Mouse (Mus musculus) CD4-positive, CD25-positive, alpha-beta regulatory T cell, adult 4 months (primary cell): Measurements from ENCODE around the gene Map2. TPM values are rescaled to one million over a fixed set of nuclear protein-coding genes. Genes with fewer than 3 reads are reported as not detected.

ENCODE experiments used
- ATAC-seq: one replicate; pipeline ENCODE4 v1.8.0; 2017
- polyA plus RNA-seq, 2 experiments: library from polyadenylated mRNA; unstranded; fragments of 100-300 nt; shearing (Covaris generic); gene quantifications; one replicate each; pipeline ENCODE4 v1.2.1; 2017

The Map2 gene
- polyA plus RNA-seq, 2 experiments from 2014 or later = 3.5 to 10.7 TPM

DNA sequence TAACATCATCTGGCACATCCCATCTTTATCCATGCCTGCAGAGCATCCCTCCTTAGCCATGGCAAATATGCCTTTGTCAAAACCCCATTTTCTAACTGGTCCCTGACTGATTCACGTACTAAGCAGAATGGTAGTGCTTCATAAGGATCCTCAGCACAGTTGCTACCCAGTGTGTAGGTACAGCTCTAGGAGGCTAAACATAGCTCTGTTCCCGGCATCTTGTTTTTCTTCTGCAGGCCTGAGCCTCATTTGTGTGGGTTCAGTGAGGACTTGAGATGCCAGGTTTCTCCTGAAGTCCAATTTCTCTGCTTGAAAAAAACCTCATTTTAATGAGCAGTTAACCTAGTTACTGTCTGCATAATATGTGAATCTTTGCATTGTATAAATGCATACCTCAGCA, 30.4 kb downstream of the Map2 start:
- no peak for ATAC-seq

DNA sequence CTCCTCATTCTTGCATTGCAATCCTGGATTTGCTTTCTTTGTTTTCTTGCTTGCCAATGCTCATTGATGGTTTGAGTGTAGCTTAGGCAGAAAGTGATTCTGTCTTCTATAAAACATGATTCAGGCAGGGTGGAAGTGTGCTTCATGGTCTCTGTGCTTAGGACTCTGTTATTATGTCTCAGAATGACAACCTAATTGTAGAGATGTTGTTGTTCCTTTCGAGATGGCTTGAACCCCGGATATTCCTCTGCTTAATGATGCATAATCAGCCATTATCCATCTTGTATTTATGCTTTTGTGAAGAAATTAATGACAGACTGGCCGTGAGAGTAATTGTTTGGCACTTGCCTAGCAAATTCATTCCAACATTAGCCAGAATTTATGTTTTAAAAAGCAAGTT, 31.8 kb downstream of the Map2 start:
- no peak for ATAC-seq

DNA sequence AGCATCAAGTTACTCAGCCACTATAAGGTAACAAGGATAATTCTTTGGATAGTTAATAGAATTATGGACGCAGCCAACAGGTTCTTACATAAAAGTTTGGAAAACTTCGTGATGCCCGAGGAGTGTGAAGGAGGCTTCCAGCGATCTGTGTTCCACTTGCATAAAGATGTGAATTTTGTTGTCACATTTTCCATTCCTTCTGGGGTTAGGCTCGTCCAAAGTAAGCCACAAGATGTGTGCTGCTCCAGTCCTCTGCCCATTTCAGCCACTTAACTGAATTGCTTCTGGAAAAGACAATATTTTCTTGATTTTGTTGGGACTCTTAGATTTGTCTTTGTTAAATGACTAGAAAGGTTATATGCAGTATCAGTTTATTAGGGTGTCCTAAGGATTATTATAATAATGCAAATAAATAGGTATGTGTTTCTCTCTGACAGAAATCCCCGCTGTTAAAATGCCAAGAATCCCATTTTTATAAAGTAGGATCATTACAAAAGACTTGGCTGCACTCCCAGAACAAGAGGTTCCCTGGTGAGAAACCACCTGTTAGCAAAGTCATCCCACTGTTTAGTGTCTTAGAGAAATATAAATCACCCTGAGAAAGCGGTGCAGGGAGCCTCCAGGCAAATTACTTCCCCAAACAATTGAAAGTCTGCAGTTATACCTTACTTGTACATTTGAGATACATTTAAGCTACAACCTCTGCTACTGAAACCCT, 36.2 kb downstream of the Map2 start:
- ATAC-seq = no peak

DNA sequence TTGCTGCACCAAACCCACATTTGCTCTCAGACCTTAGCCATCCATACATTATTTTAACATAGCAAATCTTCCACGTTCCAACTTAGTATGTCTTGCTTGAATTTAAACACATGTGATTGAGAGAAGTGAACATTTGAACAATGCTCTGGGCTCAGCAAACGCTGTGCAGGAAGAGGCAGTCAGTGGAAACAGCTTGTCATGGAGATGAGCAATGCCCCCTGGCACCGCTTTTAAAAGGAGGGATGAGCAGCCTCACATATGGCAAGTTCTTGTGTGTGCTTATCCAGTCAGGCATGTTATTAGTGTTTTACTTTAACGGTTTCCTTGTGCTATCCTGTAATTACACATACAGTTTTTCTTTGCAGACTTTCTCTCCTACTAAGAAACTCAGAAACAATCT, 46.4 kb downstream of the Map2 start:
- no peak for ATAC-seq

DNA sequence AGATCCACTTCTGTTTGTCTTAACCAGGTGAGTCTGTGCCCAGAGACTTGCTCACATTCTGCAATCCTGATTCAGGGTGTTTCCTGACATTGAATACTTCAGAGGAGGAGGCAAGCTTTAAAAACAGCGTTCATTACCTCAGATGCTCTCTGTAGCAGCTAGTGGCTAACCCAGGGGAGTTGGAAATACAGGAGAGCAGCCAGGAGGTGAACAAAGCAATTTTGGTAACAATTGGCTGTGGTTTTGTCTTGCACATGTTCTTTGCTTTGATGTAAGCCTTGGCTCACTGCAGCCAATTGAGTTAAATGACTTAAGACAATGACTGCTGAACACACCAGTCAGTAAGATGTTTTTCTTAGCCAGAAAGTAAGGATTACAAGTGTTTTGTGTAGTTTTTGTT, 48.3 kb downstream of the Map2 start:
- ATAC-seq = no peak

DNA sequence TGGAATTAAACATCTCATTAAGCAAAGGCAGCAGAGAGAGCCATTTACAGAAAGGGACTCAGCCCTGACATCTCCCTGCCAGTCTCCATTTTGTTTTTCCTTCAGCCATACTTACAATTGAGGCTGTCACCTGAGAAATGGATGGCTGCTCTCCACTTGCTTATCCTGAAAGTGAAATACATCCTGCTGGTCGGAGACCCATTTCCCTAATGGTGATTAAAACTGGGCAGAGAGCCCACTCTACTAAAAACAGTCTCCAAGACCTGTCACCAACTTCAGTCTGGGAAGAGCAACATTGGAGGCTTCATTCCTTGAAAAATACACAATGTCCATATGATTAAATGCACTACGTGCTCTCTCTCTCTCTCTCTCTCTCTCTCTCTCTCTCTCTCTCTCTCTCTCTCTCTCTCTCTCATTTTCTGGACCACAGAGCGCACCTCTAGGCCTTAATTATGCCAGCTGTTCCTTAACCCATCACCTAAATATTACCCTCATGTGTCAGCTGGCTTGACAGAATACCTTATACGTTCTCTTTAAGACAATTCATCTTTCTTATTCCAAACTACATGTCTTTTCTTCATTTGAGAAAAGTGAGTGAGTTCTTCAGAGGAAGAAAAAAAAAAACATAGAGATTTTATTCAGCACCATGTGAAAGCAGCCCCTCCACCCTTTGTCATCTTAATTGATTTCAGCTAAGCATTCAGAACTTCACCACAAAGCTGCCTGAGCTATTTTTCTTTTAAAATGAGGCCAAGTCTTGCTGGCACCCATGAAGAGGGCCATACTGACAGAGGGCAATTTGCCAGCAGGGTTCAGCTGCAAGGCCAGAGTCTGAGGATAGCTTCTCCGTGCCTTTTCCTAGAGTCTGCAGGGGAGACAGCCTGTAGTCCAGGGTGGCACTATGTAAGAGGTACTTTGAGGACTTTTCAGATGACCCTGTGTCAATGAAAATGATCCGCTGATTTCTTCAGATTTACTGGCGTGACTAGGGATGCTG, 51.6 kb downstream of the Map2 start:
- no peak for ATAC-seq

DNA sequence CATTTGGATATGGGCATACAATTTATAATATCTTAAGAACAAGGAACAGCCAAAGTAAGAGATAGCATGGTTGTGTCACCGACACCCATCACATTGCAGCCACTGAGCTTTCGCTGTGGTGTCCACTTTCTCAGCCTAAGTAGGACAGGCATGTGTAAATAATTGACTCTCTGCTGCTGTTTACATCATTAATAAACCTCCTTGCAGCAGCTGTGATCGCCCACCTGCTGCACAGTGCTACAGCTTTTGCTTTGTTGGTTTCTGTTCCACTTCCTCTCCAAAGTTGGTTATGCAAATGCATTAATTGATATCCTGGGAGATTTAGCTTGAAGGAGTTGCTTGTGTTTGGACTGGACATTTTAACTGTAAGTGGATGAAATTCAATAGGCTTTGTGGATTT, 53.1 kb downstream of the Map2 start:
- ATAC-seq = no peak

DNA sequence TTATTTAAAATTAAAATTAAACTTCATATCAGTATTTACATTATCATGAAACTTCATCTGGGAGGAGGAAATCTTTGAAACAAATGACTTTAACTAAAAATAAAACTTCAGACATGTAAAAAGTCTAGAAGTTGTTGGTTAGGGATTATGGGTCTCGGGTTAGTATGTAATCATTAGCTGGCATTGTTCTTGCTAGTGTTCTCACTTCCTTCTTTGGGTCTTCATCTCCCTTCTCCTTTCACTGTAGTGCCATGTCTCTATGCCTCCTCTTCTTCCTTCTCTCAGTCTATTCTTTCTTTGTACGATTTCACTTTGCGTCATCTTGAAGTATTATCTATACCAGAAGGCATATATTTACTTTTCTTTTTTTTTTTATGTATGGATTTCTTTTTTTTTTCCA, 55.3 kb downstream of the Map2 start:
- no peak for ATAC-seq

DNA sequence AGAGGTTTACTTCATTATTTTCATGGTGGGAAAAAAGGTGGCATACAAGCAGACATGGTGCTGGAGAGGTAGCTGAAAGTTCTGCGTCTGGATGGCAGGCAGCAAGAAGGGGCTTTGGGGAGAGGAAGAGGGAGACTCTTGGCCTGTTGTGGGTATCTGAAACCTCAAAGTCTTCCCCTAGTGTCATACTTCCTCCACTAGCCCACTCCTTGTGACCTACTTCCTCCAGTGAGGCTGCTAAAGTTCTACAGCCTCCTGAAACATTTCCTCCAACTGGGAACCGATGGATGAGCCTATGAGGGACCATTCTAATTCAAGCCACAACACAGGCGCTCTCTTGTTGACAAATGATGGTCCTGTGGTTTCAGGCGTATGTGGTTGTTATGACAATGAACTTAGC, 56.9 kb downstream of the Map2 start:
- ATAC-seq = no peak

DNA sequence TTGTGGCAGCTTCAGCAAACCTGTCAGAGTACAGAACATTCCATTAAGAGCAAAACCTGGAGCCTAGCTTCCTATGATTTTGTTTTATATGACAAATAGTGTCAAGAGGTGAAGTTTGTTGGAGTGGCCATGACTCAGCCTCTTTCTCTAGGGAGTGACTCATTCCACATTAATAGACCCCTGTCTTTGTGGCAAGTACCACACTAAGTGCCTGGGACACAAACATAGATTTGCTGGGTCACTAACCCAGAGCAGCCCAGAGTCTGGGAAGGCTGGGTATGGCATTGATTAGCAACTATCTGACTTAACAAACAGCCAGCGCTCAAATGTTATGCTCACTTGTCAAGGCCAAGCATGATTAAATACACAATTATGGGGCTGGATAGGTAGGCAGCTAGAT, 69.8 kb downstream of the Map2 start:
- no peak for ATAC-seq

DNA sequence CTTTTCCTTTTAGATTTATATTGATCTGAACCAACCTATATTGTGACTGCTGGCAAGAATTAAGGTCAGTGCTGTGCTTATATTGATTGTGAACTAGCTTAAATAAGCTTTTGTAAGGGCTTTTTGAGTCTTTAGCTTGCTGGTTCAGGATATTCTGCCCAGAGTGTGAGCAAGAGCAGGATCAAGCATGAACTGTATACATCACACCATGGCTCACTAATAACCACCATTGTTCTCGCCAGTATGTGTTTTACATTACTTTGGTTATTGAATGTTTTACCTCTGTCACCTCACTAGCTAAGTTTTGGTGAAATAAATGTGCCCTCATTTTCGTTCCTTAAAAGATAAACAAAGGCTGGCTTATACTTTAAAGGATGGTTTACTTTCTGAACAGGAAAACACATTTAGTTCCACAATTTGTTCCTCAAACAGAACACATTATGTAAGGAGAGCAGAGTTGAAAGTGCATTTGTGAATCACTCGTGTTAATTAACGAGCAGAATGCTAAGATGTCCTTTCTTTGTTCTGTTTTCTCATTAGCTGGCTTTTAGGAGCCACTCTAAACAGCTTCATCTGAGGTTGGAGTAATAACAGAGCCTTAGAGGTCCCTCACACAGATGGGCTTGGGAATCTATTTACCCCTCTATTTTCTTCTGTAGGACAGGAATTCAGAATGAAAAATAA, 76.7 kb downstream of the Map2 start:
- no peak for ATAC-seq

DNA sequence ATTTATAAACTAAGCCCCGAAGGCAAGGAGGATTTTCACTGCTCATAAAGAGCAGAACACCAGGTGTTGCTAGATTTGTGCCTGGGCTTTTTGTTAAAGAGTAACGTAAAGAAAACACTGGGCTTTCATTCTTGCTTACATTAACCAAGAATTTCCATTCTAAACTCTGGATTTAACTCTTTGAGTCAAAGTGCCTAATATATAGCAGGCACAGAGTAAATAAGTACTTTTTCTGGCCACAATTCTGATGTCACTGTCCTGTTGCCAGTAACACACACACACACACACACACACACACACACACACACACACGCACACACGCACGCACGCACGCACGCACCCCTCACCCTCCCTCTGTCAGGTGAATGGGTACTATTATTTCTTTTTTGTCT, 77.3 kb downstream of the Map2 start:
- no peak for ATAC-seq

DNA sequence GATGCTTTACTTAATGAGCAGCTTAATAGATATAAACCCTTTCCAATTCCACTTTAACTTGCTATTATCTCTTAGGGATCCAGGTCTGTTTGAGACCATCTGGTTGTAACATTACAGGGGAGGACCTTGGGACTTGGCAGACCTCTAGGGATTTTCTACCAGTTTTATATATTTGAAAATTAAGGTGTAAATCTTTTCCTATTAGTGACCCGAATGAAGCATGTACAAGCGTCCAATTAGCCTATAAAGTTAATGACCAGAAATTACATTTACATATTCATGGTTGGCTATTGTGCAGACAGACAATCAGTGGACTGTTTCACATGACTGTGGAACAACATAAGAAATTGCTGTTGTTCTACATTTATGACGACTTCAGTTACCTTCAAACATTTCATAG, 88.1 kb downstream of the Map2 start:
- no peak for ATAC-seq

DNA sequence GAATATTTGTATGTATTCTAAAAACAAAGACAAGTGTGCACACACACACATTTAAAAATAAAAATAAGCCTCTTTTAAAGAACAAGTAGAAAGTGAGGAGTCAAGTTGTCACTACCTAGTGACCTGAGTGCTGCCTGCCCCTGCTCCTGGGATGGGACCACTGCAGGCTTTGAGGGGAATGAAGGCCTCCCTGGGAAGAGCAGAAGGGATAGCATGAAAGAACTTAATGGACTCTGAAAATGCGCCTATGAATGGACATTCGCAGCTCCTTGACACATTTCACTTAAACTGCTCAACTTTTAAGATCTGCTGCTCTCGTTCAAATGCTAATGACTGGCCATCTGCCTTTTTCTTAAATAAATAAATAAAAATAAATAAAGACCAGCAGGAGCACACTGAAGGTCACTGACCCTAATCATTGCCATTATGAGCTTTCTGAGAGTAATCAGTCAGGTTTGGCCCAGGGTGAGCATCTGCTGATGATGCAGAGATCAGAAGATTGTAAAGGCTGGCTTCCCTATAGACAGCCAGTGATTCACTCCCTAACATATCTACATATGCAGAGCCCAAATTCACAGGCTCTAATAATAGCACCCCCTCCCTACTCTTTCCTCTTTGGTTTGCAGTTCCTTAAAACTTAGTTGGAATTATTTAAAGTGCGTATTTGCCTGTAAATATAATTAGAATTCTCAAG, 91.3 kb downstream of the Map2 start:
- no peak for ATAC-seq

DNA sequence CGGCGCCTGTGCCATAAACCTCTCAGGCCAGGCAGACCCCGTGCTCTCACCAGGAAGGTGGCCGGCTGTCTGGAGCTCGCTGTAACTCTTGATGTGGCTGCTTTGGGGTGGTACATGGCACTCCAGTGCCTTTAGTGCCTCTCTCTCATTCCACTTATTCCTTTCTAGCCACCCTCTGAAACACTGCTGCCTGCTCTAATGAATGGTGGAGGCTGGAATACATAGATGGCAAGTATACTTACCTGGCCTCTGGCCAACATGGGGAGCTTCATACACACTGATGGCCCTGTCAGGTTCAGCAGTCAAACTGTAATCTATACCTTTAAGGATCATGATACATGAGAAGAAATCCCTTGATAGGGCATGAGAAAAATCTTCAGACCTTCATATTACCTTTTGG, 102.6 kb downstream of the Map2 start:
- ATAC-seq = no peak

DNA sequence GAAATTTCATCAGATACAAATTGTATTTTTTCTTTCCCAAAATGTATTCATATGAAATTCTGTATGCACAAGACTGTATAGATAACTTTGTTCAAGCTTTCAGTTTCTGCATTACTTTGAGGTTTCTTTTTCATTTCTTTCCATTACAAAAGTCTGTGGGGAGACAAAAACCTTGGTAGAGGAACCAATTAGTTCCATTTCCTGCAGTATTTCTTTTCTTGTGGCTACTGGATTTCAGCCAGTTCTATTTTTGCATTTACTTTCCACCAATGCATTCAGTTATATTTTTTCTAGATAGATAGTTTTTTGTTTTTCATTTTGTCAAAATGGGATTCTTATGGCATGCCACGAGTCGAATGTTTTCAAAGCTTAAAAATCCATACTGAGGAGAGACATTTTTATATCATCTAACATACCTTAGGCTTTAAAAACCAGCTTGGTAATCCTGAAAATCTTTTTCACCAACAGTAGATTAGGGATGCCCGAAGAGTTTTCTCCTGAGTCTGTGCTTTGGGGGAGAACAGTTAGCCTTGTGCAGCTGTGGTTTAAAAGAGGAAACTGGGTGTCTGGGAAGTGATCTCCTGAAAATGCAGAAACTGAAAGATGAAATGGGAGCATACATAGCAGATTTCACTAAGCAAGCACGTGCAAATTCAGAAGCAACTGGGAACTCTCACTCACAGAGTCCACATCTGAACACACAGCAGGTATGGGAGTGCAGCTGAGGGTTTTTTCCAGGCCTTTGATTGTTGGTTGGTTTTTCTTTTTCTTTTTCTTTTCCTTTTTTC, 104.3 kb downstream of the Map2 start:
- ATAC-seq = peak; percentile 84

DNA sequence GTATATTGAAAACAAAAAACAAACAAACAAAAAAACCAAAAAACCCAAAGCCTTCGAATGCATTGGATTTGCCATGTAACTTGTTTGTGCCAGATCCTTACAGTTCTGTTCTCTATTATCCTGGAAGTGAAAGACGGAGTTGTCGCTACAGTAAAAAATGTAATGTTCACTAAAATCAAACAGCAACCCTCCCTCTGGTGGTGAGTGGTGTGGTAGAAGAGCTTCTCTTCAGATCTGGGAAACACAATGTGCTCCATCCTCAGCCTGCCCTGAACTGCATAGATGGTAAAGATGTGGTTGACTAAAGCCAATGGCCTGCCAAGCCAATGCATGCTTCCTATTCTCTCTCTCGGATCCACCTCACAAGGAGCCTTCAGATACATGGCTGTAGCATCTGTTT, 105.1 kb downstream of the Map2 start:
- ATAC-seq = no peak

DNA sequence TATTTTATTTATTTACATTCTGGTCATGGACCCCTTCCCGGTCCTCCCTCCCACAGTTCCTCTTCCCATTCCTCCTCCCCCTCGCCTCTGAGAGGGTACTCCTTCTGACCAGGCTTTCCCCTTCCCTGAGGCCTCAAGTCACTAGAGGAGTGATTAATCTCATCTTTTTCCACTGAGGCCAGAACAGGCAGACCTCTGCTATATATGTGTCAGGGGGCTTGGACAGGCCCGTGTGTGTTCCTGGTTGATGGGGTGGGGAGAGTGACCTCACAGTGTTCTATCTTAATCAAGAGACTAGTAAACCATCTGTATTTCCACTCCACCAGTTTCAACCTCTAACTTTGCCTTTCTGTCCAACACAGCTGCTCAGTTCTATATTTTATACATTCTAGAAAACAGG, 107.4 kb downstream of the Map2 start:
- no peak for ATAC-seq

DNA sequence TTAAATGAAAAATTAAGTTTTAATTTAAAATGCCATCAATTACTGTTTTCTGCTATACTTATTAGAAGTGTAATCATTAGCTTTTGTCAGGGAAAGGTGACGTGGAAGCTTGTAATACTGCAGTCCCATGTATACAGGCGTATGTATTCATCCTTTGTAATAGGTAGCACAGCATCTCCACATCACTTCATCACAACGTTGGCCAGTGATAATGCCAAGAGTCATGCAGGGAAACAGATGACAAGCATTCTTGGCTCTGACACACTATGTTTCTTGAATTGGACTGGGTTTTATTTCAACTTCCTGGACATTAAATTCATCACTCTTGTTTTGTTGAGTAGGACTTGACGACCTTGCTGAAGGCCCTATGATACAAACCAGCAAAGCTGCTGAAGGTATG, 113.9 kb downstream of the Map2 start:
- no peak for ATAC-seq

DNA sequence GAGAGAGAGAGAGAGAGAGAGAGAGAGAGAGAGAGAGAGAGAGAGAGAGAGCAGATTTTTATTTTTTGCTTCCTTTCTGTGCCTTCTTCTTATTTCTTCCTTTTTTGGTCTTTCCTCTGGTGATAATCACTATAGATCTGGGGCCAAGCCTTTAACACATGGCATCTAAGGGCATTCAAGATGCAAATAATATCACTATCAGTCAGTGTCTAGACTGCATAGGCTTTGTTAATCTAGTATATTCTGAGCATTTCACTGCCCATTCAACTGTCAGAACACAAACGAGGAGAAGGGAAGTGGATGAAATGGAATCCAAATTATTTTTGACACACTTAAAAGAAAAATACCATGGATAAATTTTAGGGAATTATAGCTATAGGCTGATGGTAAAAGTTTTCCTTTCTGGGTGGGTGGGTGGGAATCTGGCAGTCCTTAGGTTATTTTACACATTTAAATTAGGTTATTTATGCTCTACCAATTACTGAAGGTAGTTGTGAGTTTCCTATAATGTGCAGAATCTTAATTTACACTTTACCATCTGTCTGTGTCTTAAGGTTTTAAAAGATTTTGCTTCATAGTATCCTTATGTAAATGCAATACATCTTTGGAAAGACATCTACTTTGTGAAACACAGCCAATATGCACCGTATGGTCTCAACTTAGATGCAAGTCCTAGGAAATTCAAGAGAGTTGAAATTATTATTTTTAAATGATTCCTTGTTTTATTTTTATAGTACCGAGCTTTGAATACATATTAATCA, 117.2 kb downstream of the Map2 start:
- no peak for ATAC-seq

DNA sequence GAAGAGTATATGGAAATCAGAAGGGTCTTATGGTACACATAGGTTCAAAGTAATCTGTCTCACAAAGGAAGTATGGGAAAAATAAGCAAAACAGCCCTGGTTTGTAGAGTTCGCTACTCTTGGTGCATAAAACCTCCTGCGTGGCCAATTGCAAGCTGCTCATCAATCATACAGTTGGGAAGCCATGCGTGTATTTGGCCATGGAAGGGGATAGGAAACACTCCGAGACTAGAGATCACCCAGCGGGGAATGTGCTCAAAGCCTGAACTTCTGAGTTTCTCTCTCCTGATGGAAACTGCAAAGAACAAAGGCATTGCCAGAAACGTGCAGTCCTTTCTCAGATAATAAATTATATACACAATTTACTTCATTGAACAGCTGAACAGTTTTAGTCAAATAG, 124.3 kb downstream of the Map2 start:
- ATAC-seq = no peak
